Mouse (Mus musculus) c-Kit-positive CD71-positive TER-119-negative erythroid progenitor cells, embryonic 14.5 days (primary cell): ENCODE measurements around the gene Plp2.
A peak's percentile ranks its signal among the peaks of the same experiment; 100 is the strongest.
"Not testable (repeated sequence)": the region's sequence is repeated elsewhere in the genome, so short reads cannot be mapped to it uniquely, and the experiment has no call there.

ENCODE experiments used
- DNase-seq: peaks from one replicate; pipeline ENCODE4 v3.0.0-alpha.2; 2013; ENCODE audit warnings: low read depth

Plp2 gene

GRCm38 (mm10) chrX:7670921-7671623 lies at the start of gene Plp2:
TSS of gene Plp2 (minus strand) at chrX:7671390.
- DNase-seq: no peak

- not testable (repeated sequence) for DNase-seq
Observed at GRCm38 (mm10) chrX:7716058-7716457, 44.9 kb upstream of the Plp2 start.

- peak; percentile 89 for DNase-seq
Observed at GRCm38 (mm10) chrX:7714135-7714899, 43.1 kb upstream of the Plp2 start, which contains the start of gene Wdr45. TSS of gene Wdr45 (plus strand) at chrX:7714333.

GRCm38 (mm10) chrX:7713764-7714134 lies 42.6 kb upstream of the Plp2 start:
- DNase-seq: not testable (repeated sequence)

- DNase-seq: peak; percentile 79
Observed at GRCm38 (mm10) chrX:7696954-7697381, 25.8 kb upstream of the Plp2 start, which contains the start of gene Gpkow. TSS of gene Gpkow (plus strand) at chrX:7697131.

GRCm38 (mm10) chrX:7696520-7696919 lies 25.3 kb upstream of the Plp2 start:
- DNase-seq: no peak

- no peak for DNase-seq
Observed at GRCm38 (mm10) chrX:7692862-7693261, 21.7 kb upstream of the Plp2 start.

- no peak for DNase-seq
Observed at GRCm38 (mm10) chrX:7690486-7690885, 19.3 kb upstream of the Plp2 start.

- DNase-seq: no peak
Observed at GRCm38 (mm10) chrX:7688321-7688720, 17.1 kb upstream of the Plp2 start.

GRCm38 (mm10) chrX:7680864-7681263 lies 9.7 kb upstream of the Plp2 start, which contains the start of gene Magix:
TSS of gene Magix (minus strand) at chrX:7681251.
- DNase-seq: no peak

- DNase-seq: no peak
Observed at GRCm38 (mm10) chrX:7680057-7680412, 8.8 kb upstream of the Plp2 start.

- peak; percentile 71 for DNase-seq
Observed at GRCm38 (mm10) chrX:7679405-7680056, 8.3 kb upstream of the Plp2 start.

GRCm38 (mm10) chrX:7678986-7679385 lies 7.8 kb upstream of the Plp2 start:
- no peak for DNase-seq

GRCm38 (mm10) chrX:7675001-7675380 lies 3.8 kb upstream of the Plp2 start:
- DNase-seq: no peak

GRCm38 (mm10) chrX:7674284-7675000 lies 3.3 kb upstream of the Plp2 start:
- no peak for DNase-seq

GRCm38 (mm10) chrX:7673578-7674281 lies 2.5 kb upstream of the Plp2 start:
- no peak for DNase-seq

GRCm38 (mm10) chrX:7672739-7673138 lies 1.5 kb upstream of the Plp2 start:
- no peak for DNase-seq

- no peak for DNase-seq
Observed at GRCm38 (mm10) chrX:7670390-7670881, 754 bp downstream of the Plp2 start.

- DNase-seq: no peak
Observed at GRCm38 (mm10) chrX:7665739-7666502, 5.3 kb downstream of the Plp2 start.

GRCm38 (mm10) chrX:7664791-7665190 lies 6.4 kb downstream of the Plp2 start:
- DNase-seq: no peak

GRCm38 (mm10) chrX:7662936-7663335 lies 8.3 kb downstream of the Plp2 start:
- DNase-seq: no peak
